Mouse (Mus musculus): ENCODE data around the gene Gm6408. TPM values are rescaled to one million over a fixed set of nuclear protein-coding genes. Genes with fewer than 3 reads are reported as not detected.
"Not testable (repeated sequence)": the region's sequence is repeated elsewhere in the genome, so short reads cannot be mapped to it uniquely, and the experiment has no call there.

The Gm6408 gene
- total RNA-seq, 2 experiments from 2014 or later = not detected

- not testable (repeated sequence) for DNase-seq
Observed at GRCm38 (mm10) chr5:146525501-146525900, 43.7 kb downstream of the Gm6408 start, which contains the start of gene Gm3404. Gene Gm3404 (plus strand): TSS chr5:146525801.

More at GRCm38 (mm10) chr5:146525501-146525900, 43.7 kb downstream of the Gm6408 start, which contains the start of gene Gm3404:
- intact Hi-C loops (cut with DNase I; ENCODE audit: low total_unique reads) = not testable (repeated sequence)

Other genes starting within 250 kb of the Gm6408 start
- 1 to 10 TPM; 1.2 TPM for gene Wasf3, start 97.0 kb upstream of the Gm6408 start, total RNA-seq (2021)
- gene Gm6370, start 9.4 kb downstream of the Gm6408 start, total RNA-seq (2021) = not detected
- gene 4930449I24Rik, start 20.4 kb downstream of the Gm6408 start, total RNA-seq (2021) = not detected
- not detected for gene Gm3402, start 32.2 kb downstream of the Gm6408 start, total RNA-seq (2021)
- gene Gm3404, start 43.8 kb downstream of the Gm6408 start, total RNA-seq (2021) = not detected
- not detected for gene Gm3409, start 55.7 kb downstream of the Gm6408 start, total RNA-seq (2021)
- gene Gm3415, start 74.2 kb downstream of the Gm6408 start, total RNA-seq (2021) = not detected
- not detected for gene Gpr12, start 103.3 kb downstream of the Gm6408 start, total RNA-seq (2021)